Mouse (Mus musculus) heart, postnatal 14 days (tissue): ENCODE measurements around the gene Fam83e. TPM values are rescaled to one million over a fixed set of nuclear protein-coding genes. Genes with fewer than 3 reads are reported as not detected.

Source experiments
- DNase-seq, 2 experiments: peaks; one replicate each; pipeline ENCODE4 v3.0.0; 2021 to 2022
- intact Hi-C: fragments of 180-260 bp; cut with DNase I; formaldehyde crosslinking; loops from one replicate; pipeline ENCODE4 v1.15.1; 2025
- total RNA-seq, 2 experiments: library from RNA; stranded (reverse); gene quantifications; 2 replicates each; pipeline ENCODE4 v1.2.3; 2021

The Fam83e gene
- total RNA-seq, 2 experiments from 2014 or later: 0.17 to 0.24 TPM

GRCm38 (mm10) chr7:45771101-45771500 is 50.1 kb downstream of the Fam83e start:
- DNase-seq: no peak
- intact Hi-C loops: no loop called here

GRCm38 (mm10) chr7:45775237-45775636 is 54.2 kb downstream of the Fam83e start:
- intact Hi-C loops: no loop called here
- DNase-seq: no peak

Other genes with a start within 250 kb of the Fam83e start
- gene Tulp2, start 239.3 kb upstream of the Fam83e start, total RNA-seq: not detected
- 1 to 10 TPM; 2.8 to 4.6 TPM for gene Gm45808, start 234.4 kb upstream of the Fam83e start, total RNA-seq
- gene Dhdh, start 232.4 kb upstream of the Fam83e start, total RNA-seq: 1 to 10 TPM; 4.5 to 6.0 TPM
- gene Nucb1, start 210.8 kb upstream of the Fam83e start, total RNA-seq: 100 to 1,000 TPM; 116 to 137 TPM
- gene Ppp1r15a, start 194.9 kb upstream of the Fam83e start, total RNA-seq: 10 to 100 TPM; 21.7 to 32.8 TPM
- 1 to 10 TPM; 1.9 to 2.1 TPM for gene Plekha4, start 194.9 kb upstream of the Fam83e start, total RNA-seq
- under 1 TPM; 0.19 to 0.39 TPM for gene Hsd17b14, start 166.3 kb upstream of the Fam83e start, total RNA-seq
- gene Bcat2, start 151.1 kb upstream of the Fam83e start, total RNA-seq: 10 to 100 TPM; 85.5 to 94.6 TPM
- gene Fgf21, start 105.7 kb upstream of the Fam83e start, total RNA-seq: not detected
- gene Fut1, start 103.9 kb upstream of the Fam83e start, total RNA-seq: under 1 TPM in 1 of 2 experiments, not detected in 1; 0.12 TPM
- gene Izumo1, start 99.4 kb upstream of the Fam83e start, total RNA-seq: under 1 TPM; 0.54 to 0.67 TPM
- 10 to 100 TPM; 42.6 to 42.8 TPM for gene Rasip1, start 93.7 kb upstream of the Fam83e start, total RNA-seq
- 1 to 10 TPM; 6.4 to 6.9 TPM for gene Mamstr, start 81.2 kb upstream of the Fam83e start, total RNA-seq
- gene Fut2, start 54.8 kb upstream of the Fam83e start, total RNA-seq: under 1 TPM; 0.37 to 0.69 TPM
- gene Ntn5, start 37.2 kb upstream of the Fam83e start, total RNA-seq: under 1 TPM; 0.12 to 0.24 TPM
- under 1 TPM in 1 of 2 experiments, not detected in 1; 0.12 TPM for gene Sec1, start 26.8 kb upstream of the Fam83e start, total RNA-seq
- gene Car11, start 21.4 kb upstream of the Fam83e start, total RNA-seq: 1 to 10 TPM; 4.3 to 6.6 TPM
- gene Dbp, start 16.1 kb upstream of the Fam83e start, total RNA-seq: 10 to 100 TPM; 24.7 to 27.1 TPM
- 100 to 1,000 TPM; 552 to 626 TPM for gene Rpl18, start 5.8 kb upstream of the Fam83e start, total RNA-seq
- gene Sphk2, start 3.2 kb upstream of the Fam83e start, total RNA-seq: 10 to 100 TPM; 17.5 to 18.8 TPM
- gene Spaca4, start 4.6 kb downstream of the Fam83e start, total RNA-seq: not detected
- gene Lmtk3, start 62.5 kb downstream of the Fam83e start, total RNA-seq: under 1 TPM in 1 of 2 experiments, not detected in 1; 0.12 TPM
- not detected for gene Sult2b1, start 63.5 kb downstream of the Fam83e start, total RNA-seq
- gene Cyth2, start 93.4 kb downstream of the Fam83e start, total RNA-seq: 10 to 100 TPM; 73.9 to 77.1 TPM
- gene Kcnj14, start 103.6 kb downstream of the Fam83e start, total RNA-seq: under 1 TPM; 0.74 to 1.00 TPM
- 10 to 100 TPM in 1 of 2 experiments, 1 to 10 TPM in 1; 8.6 to 12.5 TPM for gene Grwd1, start 109.7 kb downstream of the Fam83e start, total RNA-seq
- 100 to 1,000 TPM; 103 to 109 TPM for gene Kdelr1, start 151.6 kb downstream of the Fam83e start, total RNA-seq
- gene Grin2d, start 157.2 kb downstream of the Fam83e start, total RNA-seq: under 1 TPM; 0.34 to 0.41 TPM
- not detected for gene Syngr4, start 175.5 kb downstream of the Fam83e start, total RNA-seq
- gene Tmem143, start 175.7 kb downstream of the Fam83e start, total RNA-seq: 10 to 100 TPM; 77.4 to 79.3 TPM
- gene Emp3, start 200.2 kb downstream of the Fam83e start, total RNA-seq: 10 to 100 TPM; 25.7 to 32.4 TPM
- gene Ccdc114, start 202.9 kb downstream of the Fam83e start, total RNA-seq: 1 to 10 TPM; 2.0 to 2.2 TPM